Mouse (Mus musculus) hindbrain, embryonic 10.5 days (tissue): ENCODE results near the gene Dcx. TPM values are rescaled to one million over a fixed set of nuclear protein-coding genes. Genes with fewer than 3 reads are reported as not detected.

Source experiments
- polyA plus RNA-seq: library from polyadenylated mRNA; unstranded; fragments of >200 nt; fragmentation: Nextera tagmentation; extraction: Ambion mirVana; gene quantifications from 2 replicates; pipeline ENCODE4 v1.2.1, GENCODE M21; 2016

Gene Dcx
- polyA plus RNA-seq, 1 experiment from 2014 or later: 94.6 TPM

Other genes with a start within 250 kb of the Dcx start
- 12.9 and 15.7 TPM in 2 replicates for gene Capn6, start 105.9 kb downstream of the Dcx start, polyA plus RNA-seq
- gene A730046J19Rik, start 220.4 kb upstream of the Dcx start, polyA plus RNA-seq: 0.04 and 0.29 TPM in 2 replicates